Mouse (Mus musculus): ENCODE data around the gene Cd200r3. TPM values are rescaled to one million over a fixed set of nuclear protein-coding genes. Genes with fewer than 3 reads are reported as not detected.

Cd200r3 gene
- polyA plus RNA-seq, 1 experiment from 2014 or later, result not detected

DNA sequence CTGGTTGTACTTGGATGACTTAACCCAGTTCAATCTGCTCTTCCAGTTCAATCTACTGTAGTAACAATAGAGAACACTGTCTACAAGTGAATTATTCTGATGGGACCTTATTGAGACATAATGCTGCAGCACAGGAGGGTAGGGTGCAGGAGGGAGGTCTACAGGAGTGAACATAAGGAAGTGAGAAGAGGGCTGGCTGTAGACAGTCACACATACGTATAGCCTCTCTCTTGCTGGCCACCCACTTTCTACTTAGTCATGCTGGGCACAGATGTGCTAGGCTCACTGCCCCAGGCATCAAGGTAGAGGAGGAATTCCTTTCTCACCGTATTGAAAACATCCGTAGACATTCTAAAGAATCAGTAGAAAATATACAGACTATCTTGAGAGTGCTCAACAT lies 61.0 kb downstream of the Cd200r3 start:
- Histone ChIP-seq H3K9me3 (ENCODE audit: control insufficient read depth, low read length) (no peaks in the 10 kb centered on the region), H3K4me3 (replicated peaks; ENCODE audit: low read length) (no peak overlapping the region), H3K27ac (ENCODE audit: low read length) (no peak overlapping the region), H3K36me3 (ENCODE audit: control insufficient read depth, insufficient read depth) (no peaks in the 10 kb centered on the region), H3K4me1 (replicated peaks; ENCODE audit: control insufficient read depth, insufficient read depth, low read length) (no peaks in the 10 kb centered on the region), H3K4me2 (ENCODE audit: low read length) (no peak overlapping the region), H3K27me3 (replicated peaks; ENCODE audit: control insufficient read depth, insufficient read depth, low read length) (no peaks in the 10 kb centered on the region), H3K9ac (replicated peaks; ENCODE audit: low read depth, low read length) (no peak overlapping the region)
- whole genome bisulfite sequencing, result 81% methylated on average over 3 of the region's 3 CpGs
- no peak for ATAC-seq

GRCm38 (mm10) chr16:45005280-45005679 lies 61.8 kb downstream of the Cd200r3 start:
- H3K27ac ChIP-seq (ENCODE audit: low read length), result no peak overlapping the region
- H3K9ac ChIP-seq (replicated peaks; ENCODE audit: low read depth, low read length), result no peak overlapping the region
- no peaks in the 10 kb centered on the region for H3K27me3 ChIP-seq (replicated peaks; ENCODE audit: control insufficient read depth, insufficient read depth, low read length)
- no peak for ATAC-seq
- no peaks in the 10 kb centered on the region for H3K4me1 ChIP-seq (replicated peaks; ENCODE audit: control insufficient read depth, insufficient read depth, low read length)
- no peaks in the 10 kb centered on the region for H3K36me3 ChIP-seq (ENCODE audit: control insufficient read depth, insufficient read depth)
- WGBS, result 72% methylated on average over 3 of the region's 3 CpGs
- H3K4me2 ChIP-seq (ENCODE audit: low read length), result no peak overlapping the region
- no peaks in the 10 kb centered on the region for H3K9me3 ChIP-seq (ENCODE audit: control insufficient read depth, low read length)
- H3K4me3 ChIP-seq (replicated peaks; ENCODE audit: low read length), result no peak overlapping the region

GRCm38 (mm10) chr16:45006971-45007370 lies 63.5 kb downstream of the Cd200r3 start:
- no peaks in the 10 kb centered on the region for H3K9me3 ChIP-seq (ENCODE audit: control insufficient read depth, low read length)
- H3K27ac ChIP-seq (ENCODE audit: low read length), result no peak overlapping the region
- 74% methylated on average over 2 of the region's 2 CpGs for WGBS

DNA sequence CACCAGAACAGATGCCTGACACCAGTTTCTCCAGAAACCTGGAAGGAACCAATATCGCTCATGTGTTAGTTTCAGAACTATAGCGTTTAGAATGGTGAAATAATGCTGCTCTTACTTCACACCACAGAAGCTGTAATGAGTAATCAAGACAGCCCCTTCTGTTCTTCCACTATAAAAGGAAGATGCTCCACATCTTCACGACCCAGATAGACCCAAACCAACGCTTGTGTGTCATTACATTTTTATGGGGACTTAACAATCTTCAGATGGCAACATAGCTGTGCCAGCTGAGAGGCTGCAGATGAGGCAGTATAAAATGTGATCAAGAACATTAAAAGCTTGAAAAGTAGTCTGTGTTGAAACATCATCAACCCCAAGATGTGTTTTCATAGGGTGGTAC lies 64.3 kb downstream of the Cd200r3 start:
- WGBS, result 84% methylated on average over 4 of the region's 4 CpGs
- ATAC-seq, result no peak
- H3K36me3 ChIP-seq (ENCODE audit: control insufficient read depth, insufficient read depth), result no peaks in the 10 kb centered on the region
- no peaks in the 10 kb centered on the region for H3K4me1 ChIP-seq (replicated peaks; ENCODE audit: control insufficient read depth, insufficient read depth, low read length)
- no peak overlapping the region for H3K4me3 ChIP-seq (replicated peaks; ENCODE audit: low read length)
- no peak overlapping the region for H3K9ac ChIP-seq (replicated peaks; ENCODE audit: low read depth, low read length)
- no peak overlapping the region for H3K27ac ChIP-seq (ENCODE audit: low read length)
- no peaks in the 10 kb centered on the region for H3K27me3 ChIP-seq (replicated peaks; ENCODE audit: control insufficient read depth, insufficient read depth, low read length)
- H3K4me2 ChIP-seq (ENCODE audit: low read length), result no peak overlapping the region
- H3K9me3 ChIP-seq (ENCODE audit: control insufficient read depth, low read length), result no peaks in the 10 kb centered on the region

More at GRCm38 (mm10) chr16:45006971-45007370, 63.5 kb downstream of the Cd200r3 start:
- Histone ChIP-seq H3K4me3 (replicated peaks; ENCODE audit: low read length) (no peak overlapping the region), H3K4me1 (replicated peaks; ENCODE audit: control insufficient read depth, insufficient read depth, low read length) (no peaks in the 10 kb centered on the region), H3K27me3 (replicated peaks; ENCODE audit: control insufficient read depth, insufficient read depth, low read length) (no peaks in the 10 kb centered on the region), H3K4me2 (ENCODE audit: low read length) (no peak overlapping the region), H3K9ac (replicated peaks; ENCODE audit: low read depth, low read length) (no peak overlapping the region), H3K36me3 (ENCODE audit: control insufficient read depth, insufficient read depth) (no peaks in the 10 kb centered on the region)
- ATAC-seq, result no peak

- H3K36me3 ChIP-seq (ENCODE audit: control insufficient read depth, insufficient read depth), result no peaks in the 10 kb centered on the region
- H3K9me3 ChIP-seq (ENCODE audit: control insufficient read depth, low read length), result no peaks in the 10 kb centered on the region
- no peaks in the 10 kb centered on the region for H3K27me3 ChIP-seq (replicated peaks; ENCODE audit: control insufficient read depth, insufficient read depth, low read length)
- 60% methylated on average over 5 of the region's 5 CpGs for WGBS
- H3K4me1 ChIP-seq (replicated peaks; ENCODE audit: control insufficient read depth, insufficient read depth, low read length), result no peaks in the 10 kb centered on the region
- no peak overlapping the region for H3K9ac ChIP-seq (replicated peaks; ENCODE audit: low read depth, low read length)
- ATAC-seq, result no peak
- no peak overlapping the region for H3K4me3 ChIP-seq (replicated peaks; ENCODE audit: low read length)
- no peak overlapping the region for H3K4me2 ChIP-seq (ENCODE audit: low read length)
- no peak overlapping the region for H3K27ac ChIP-seq (ENCODE audit: low read length)
These were observed 66.2 kb downstream of the Cd200r3 start for GRCm38 (mm10) chr16:45009634-45010033.

DNA sequence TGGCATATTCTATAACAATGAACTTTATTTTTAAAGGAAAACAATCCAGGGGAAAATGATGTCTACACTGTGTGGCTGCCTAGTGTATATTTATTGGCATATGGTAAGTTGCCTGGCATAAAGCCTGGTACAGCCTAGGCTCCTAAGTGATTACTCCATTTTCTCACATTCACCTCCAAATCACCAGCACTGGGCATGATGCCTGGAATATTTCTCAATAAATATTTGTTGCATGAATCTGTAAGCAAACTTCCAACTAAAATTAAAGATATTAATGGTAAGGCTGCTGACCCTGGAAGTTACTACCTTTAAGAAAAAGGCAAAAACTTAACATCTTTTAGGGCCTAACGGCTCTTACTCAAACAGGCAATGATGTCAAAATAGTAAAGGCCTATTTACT lies 72.1 kb downstream of the Cd200r3 start:
- Histone ChIP-seq H3K27me3 (replicated peaks; ENCODE audit: control insufficient read depth, insufficient read depth, low read length) (no peaks in the 10 kb centered on the region), H3K9me3 (ENCODE audit: control insufficient read depth, low read length) (no peaks in the 10 kb centered on the region), H3K4me3 (replicated peaks; ENCODE audit: low read length) (no peak overlapping the region), H3K4me2 (ENCODE audit: low read length) (no peak overlapping the region), H3K4me1 (replicated peaks; ENCODE audit: control insufficient read depth, insufficient read depth, low read length) (no peaks in the 10 kb centered on the region), H3K27ac (ENCODE audit: low read length) (no peak overlapping the region), H3K36me3 (ENCODE audit: control insufficient read depth, insufficient read depth) (no peaks in the 10 kb centered on the region), H3K9ac (replicated peaks; ENCODE audit: low read depth, low read length) (no peak overlapping the region)
- WGBS, result 73% methylated on average over 1 of the region's 1 CpGs
- ATAC-seq, result no peak

DNA sequence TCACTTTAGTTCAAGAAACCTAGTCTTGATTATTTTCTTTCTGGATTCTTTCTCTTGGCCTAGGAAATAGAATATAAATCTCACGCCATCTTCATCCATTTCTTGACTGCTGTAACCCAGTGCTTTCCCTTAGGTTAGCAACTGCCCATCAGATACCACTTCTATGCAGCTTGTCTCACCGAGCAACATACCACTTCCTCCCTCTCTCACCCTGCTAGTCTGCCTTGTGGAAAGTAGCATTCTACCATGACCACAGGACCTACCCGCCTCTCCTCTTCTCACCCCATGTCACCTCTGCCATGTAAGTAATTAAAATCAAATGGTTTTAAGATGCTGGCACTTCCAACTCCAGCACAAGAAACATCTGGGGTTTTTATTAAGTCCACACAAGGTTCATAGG lies 73.0 kb downstream of the Cd200r3 start:
- Histone ChIP-seq H3K9ac (replicated peaks; ENCODE audit: low read depth, low read length) (no peak overlapping the region), H3K27ac (ENCODE audit: low read length) (no peak overlapping the region), H3K27me3 (replicated peaks; ENCODE audit: control insufficient read depth, insufficient read depth, low read length) (no peaks in the 10 kb centered on the region), H3K4me2 (ENCODE audit: low read length) (no peak overlapping the region), H3K9me3 (ENCODE audit: control insufficient read depth, low read length) (no peaks in the 10 kb centered on the region), H3K4me3 (replicated peaks; ENCODE audit: low read length) (no peak overlapping the region), H3K4me1 (replicated peaks; ENCODE audit: control insufficient read depth, insufficient read depth, low read length) (no peaks in the 10 kb centered on the region), H3K36me3 (ENCODE audit: control insufficient read depth, insufficient read depth) (no peaks in the 10 kb centered on the region)
- ATAC-seq, result no peak
- WGBS, result 86% methylated on average over 3 of the region's 3 CpGs

DNA sequence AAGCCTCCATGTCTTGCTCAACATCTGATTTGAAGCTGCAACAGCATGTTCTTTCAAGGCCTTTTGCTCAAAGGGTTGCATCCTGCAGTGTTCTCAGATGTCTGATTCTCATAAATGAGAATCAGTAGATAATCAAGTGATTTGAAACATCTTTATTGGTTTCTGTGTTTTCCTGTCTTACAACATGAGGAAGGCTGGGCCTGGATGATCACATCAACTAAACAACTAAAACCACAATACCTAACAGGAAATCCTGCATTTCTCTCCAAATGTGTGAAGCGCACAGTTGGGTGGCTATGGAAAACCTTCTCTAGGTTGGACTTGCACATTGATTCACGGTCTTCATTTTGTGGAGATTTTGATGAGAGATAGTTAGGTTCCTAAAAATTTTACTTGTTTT lies 75.4 kb downstream of the Cd200r3 start:
- Histone ChIP-seq H3K4me2 (ENCODE audit: low read length) (no peak overlapping the region), H3K27ac (ENCODE audit: low read length) (no peak overlapping the region), H3K4me1 (replicated peaks; ENCODE audit: control insufficient read depth, insufficient read depth, low read length) (no peaks in the 10 kb centered on the region), H3K36me3 (ENCODE audit: control insufficient read depth, insufficient read depth) (no peaks in the 10 kb centered on the region), H3K9me3 (ENCODE audit: control insufficient read depth, low read length) (no peaks in the 10 kb centered on the region), H3K9ac (replicated peaks; ENCODE audit: low read depth, low read length) (no peak overlapping the region), H3K27me3 (replicated peaks; ENCODE audit: control insufficient read depth, insufficient read depth, low read length) (no peaks in the 10 kb centered on the region), H3K4me3 (replicated peaks; ENCODE audit: low read length) (no peak overlapping the region)
- WGBS, result 96% methylated on average over 2 of the region's 2 CpGs
- no peak for ATAC-seq

- 78% methylated on average over 1 of the region's 1 CpGs for WGBS
- H3K9ac ChIP-seq (replicated peaks; ENCODE audit: low read depth, low read length), result no peak overlapping the region
- no peaks in the 10 kb centered on the region for H3K36me3 ChIP-seq (ENCODE audit: control insufficient read depth, insufficient read depth)
- no peak overlapping the region for H3K27ac ChIP-seq (ENCODE audit: low read length)
- no peak overlapping the region for H3K4me2 ChIP-seq (ENCODE audit: low read length)
- no peak overlapping the region for H3K4me3 ChIP-seq (replicated peaks; ENCODE audit: low read length)
- no peaks in the 10 kb centered on the region for H3K27me3 ChIP-seq (replicated peaks; ENCODE audit: control insufficient read depth, insufficient read depth, low read length)
- H3K9me3 ChIP-seq (ENCODE audit: control insufficient read depth, low read length), result no peaks in the 10 kb centered on the region
- no peaks in the 10 kb centered on the region for H3K4me1 ChIP-seq (replicated peaks; ENCODE audit: control insufficient read depth, insufficient read depth, low read length)
- ATAC-seq, result no peak
These were observed 76.6 kb downstream of the Cd200r3 start for GRCm38 (mm10) chr16:45020055-45020454.

DNA sequence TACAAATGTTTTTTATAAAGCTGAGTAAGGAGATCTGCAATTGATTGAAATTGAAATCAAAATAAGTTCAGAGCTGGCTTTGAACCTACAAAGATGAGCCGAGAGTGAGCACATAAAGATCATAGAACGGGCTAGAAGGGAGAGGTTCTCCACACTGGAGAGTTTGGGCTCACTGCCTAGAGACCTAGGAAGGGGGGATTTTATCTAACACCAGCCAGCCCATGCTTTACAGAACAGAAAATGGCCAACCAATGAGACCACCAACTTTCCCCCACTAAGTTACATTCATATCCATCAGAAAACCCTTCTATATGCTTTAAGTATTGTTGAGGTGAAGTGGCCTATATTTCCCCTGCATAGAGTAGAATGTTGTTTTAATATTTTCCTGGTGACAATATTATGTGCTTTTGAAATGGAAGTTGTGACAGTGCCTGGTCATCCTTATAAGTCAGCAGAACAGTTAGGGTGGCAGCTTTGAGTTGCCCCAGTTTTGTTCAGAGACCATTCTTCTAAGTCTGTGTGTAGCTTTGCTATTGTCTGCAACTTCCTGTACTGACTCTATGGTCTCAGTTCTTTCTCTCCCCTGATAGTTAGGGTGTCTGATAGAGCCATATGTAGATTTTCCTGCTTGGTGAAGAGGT lies 77.3 kb downstream of the Cd200r3 start:
- Histone ChIP-seq H3K4me1 (replicated peaks; ENCODE audit: control insufficient read depth, insufficient read depth, low read length) (no peaks in the 10 kb centered on the region), H3K9ac (replicated peaks; ENCODE audit: low read depth, low read length) (no peak overlapping the region), H3K9me3 (ENCODE audit: control insufficient read depth, low read length) (no peaks in the 10 kb centered on the region), H3K36me3 (ENCODE audit: control insufficient read depth, insufficient read depth) (no peaks in the 10 kb centered on the region), H3K27ac (ENCODE audit: low read length) (no peak overlapping the region), H3K4me2 (ENCODE audit: low read length) (no peak overlapping the region), H3K27me3 (replicated peaks; ENCODE audit: control insufficient read depth, insufficient read depth, low read length) (no peaks in the 10 kb centered on the region), H3K4me3 (replicated peaks; ENCODE audit: low read length) (no peak overlapping the region)
- ATAC-seq, result no peak
- 88% methylated on average over 2 of the region's 2 CpGs for WGBS
